Mouse (Mus musculus) embryonic facial prominence, embryonic 13.5 days (tissue): ENCODE measurements around the gene Gm21797. TPM values are rescaled to one million over a fixed set of nuclear protein-coding genes. Genes with fewer than 3 reads are reported as not detected.
"Not testable (repeated sequence)": the region's sequence is repeated elsewhere in the genome, so short reads cannot be mapped to it uniquely, and the experiment has no call there.

Source experiments
- ATAC-seq: fragments of 200-750 bp; cut with Nextera tagmentation; 2 replicates; pipeline ENCODE4 v1.8.0; 2017; ENCODE audit warnings: low read depth; ENCODE audit not compliant: insufficient number of reproducible peaks, insufficient read depth, low FRiP score, low TSS enrichment
- H3K27ac ChIP-seq: fragments of 300-500 bp; sonication (generic); 2 replicates; pipeline ENCODE4 v1.5.1; 2015; ENCODE audit warnings: moderate library complexity, mild to moderate bottlenecking, inconsistent platforms
- H3K27me3 ChIP-seq: fragments of 300-500 bp; sonication (generic); 2 replicates; pipeline ENCODE4 v1.6.1; 2015; ENCODE audit warnings: mild to moderate bottlenecking, inconsistent platforms
- H3K36me3 ChIP-seq: fragments of 300-500 bp; sonication (generic); 2 replicates; pipeline ENCODE4 v1.6.1; 2015; ENCODE audit warnings: mild to moderate bottlenecking, inconsistent platforms
- H3K4me1 ChIP-seq: fragments of 300-500 bp; sonication (generic); 2 replicates; pipeline ENCODE4 v1.6.1; 2015; ENCODE audit warnings: inconsistent platforms
- H3K4me2 ChIP-seq: fragments of 300-500 bp; sonication (generic); 2 replicates; pipeline ENCODE4 v1.6.1; 2015; ENCODE audit warnings: moderate library complexity, mild to moderate bottlenecking, inconsistent platforms
- H3K4me3 ChIP-seq: fragments of 300-500 bp; sonication (generic); 2 replicates; pipeline ENCODE4 v1.5.1; 2015; ENCODE audit warnings: mild to moderate bottlenecking, inconsistent platforms
- H3K9ac ChIP-seq: fragments of 300-500 bp; sonication (generic); 2 replicates; pipeline ENCODE4 v1.6.1; 2015; ENCODE audit warnings: mild to moderate bottlenecking, inconsistent platforms
- H3K9me3 ChIP-seq: fragments of 300-500 bp; sonication (generic); 2 replicates; pipeline ENCODE4 v1.6.1; 2016; ENCODE audit warnings: inconsistent platforms
- WGBS: fragments of 180-500 bp; shearing (Covaris S2); methylation state at CpG from one replicate; pipeline ENCODE4 v1.1.7; 2015; ENCODE audit warnings: mixed read lengths; 5-methylcytosine and 5-hydroxymethylcytosine counted together
- polyA plus RNA-seq: library from polyadenylated mRNA; unstranded; fragments of >200 nt; fragmentation: Nextera tagmentation; extraction: Ambion mirVana; gene quantifications from 2 replicates; pipeline ENCODE4 v1.2.1, GENCODE M21; 2015

The Gm21797 gene
- polyA plus RNA-seq = not detected in 2 replicates

GRCm38 (mm10) chrY:40775665-40776064 lies at the start of gene Gm21797:
TSS of gene Gm21797 (minus strand) at chrY:40775765.
- WGBS = no CpG with 5 or more reads among the region's 3 CpGs
- not testable (repeated sequence) for H3K4me3 ChIP-seq

DNA sequence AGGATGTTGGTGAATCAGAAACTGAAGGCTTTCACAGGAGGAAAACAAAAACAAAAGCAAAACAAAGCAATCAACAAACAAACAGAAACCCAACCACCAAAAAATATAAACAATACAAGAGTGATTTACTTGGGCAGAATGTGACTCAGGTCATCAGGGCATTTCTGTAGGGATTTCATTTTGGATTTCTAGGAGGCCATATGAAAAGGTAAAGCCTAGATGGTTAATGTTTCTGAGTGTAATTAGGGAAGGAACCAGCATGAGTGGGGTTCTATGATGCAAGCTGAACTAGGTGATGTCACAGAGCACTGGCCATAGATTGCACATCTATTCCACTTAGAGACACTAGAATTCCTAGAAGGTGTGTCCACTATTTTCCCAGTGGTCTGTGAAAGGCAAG lies 29.0 kb upstream of the Gm21797 start, which contains the start of gene Gm20795:
Gene Gm20795, plus strand, starts transcription at position 301 of the 400 bp plus-strand sequence.
- H3K9me3 ChIP-seq, H3K36me3 ChIP-seq, H3K27me3 ChIP-seq, H3K4me2 ChIP-seq, H3K27ac ChIP-seq, H3K4me3 ChIP-seq, H3K9ac ChIP-seq, ATAC-seq, H3K4me1 ChIP-seq: not testable (repeated sequence)

More at GRCm38 (mm10) chrY:40775665-40776064, at the start of gene Gm21797:
- H3K4me1 ChIP-seq, ATAC-seq, H3K9me3 ChIP-seq, H3K9ac ChIP-seq, H3K36me3 ChIP-seq, H3K27me3 ChIP-seq, H3K4me2 ChIP-seq, H3K27ac ChIP-seq: not testable (repeated sequence)

Other genes with a start within 250 kb of the Gm21797 start
- gene Gm21852, start 123.8 kb downstream of the Gm21797 start, polyA plus RNA-seq = not detected in 2 replicates
- not detected in 2 replicates for gene Gm20795, start 29.1 kb upstream of the Gm21797 start, polyA plus RNA-seq